Mouse (Mus musculus) telencephalon, adult 2 months (tissue): ENCODE measurements around the gene Fank1.

Source experiments
- DNase-seq: peaks from one replicate; pipeline ENCODE4 v3.0.0-alpha.2; 2011; ENCODE audit warnings: low read depth, low spot score

Fank1 gene

GRCm38 (mm10) chr7:133768027-133768426, 8.6 kb upstream of the Fank1 start:
- no peak for DNase-seq

- peak; percentile 87 for DNase-seq
These were observed 8.1 kb upstream of the Fank1 start for GRCm38 (mm10) chr7:133768517-133768916.

- DNase-seq, result no peak
These were observed 1.5 kb upstream of the Fank1 start for GRCm38 (mm10) chr7:133775179-133775578.

GRCm38 (mm10) chr7:133775796-133776625, 650 bp upstream of the Fank1 start:
- no peak for DNase-seq

- DNase-seq, result no peak
These were observed 4.9 kb downstream of the Fank1 start for GRCm38 (mm10) chr7:133781583-133781982.

- no peak for DNase-seq
These were observed 5.3 kb downstream of the Fank1 start for GRCm38 (mm10) chr7:133781991-133782390.

- no peak for DNase-seq
These were observed 6.2 kb downstream of the Fank1 start, which contains the start of gene Dhx32 for GRCm38 (mm10) chr7:133782717-133783435. TSS of gene Dhx32 (minus strand) at chr7:133782726.

- DNase-seq, result no peak
These were observed 10.9 kb downstream of the Fank1 start for GRCm38 (mm10) chr7:133787571-133787970.

- DNase-seq, result no peak
These were observed 11.5 kb downstream of the Fank1 start for GRCm38 (mm10) chr7:133788147-133788546.

- no peak for DNase-seq
These were observed 13.5 kb downstream of the Fank1 start for GRCm38 (mm10) chr7:133790171-133790570.

- DNase-seq, result no peak
These were observed 14.1 kb downstream of the Fank1 start for GRCm38 (mm10) chr7:133790608-133791229.

- DNase-seq, result no peak
These were observed 16.1 kb downstream of the Fank1 start for GRCm38 (mm10) chr7:133792771-133793170.

GRCm38 (mm10) chr7:133793248-133794131, 16.8 kb downstream of the Fank1 start:
- no peak for DNase-seq

GRCm38 (mm10) chr7:133794720-133795119, 18.1 kb downstream of the Fank1 start:
- no peak for DNase-seq

GRCm38 (mm10) chr7:133799928-133800327, 23.3 kb downstream of the Fank1 start:
- no peak for DNase-seq

- DNase-seq, result no peak
These were observed 25.2 kb downstream of the Fank1 start for GRCm38 (mm10) chr7:133801823-133802222.

- DNase-seq, result peak; percentile 26
These were observed 29.0 kb downstream of the Fank1 start for GRCm38 (mm10) chr7:133805614-133806175.

GRCm38 (mm10) chr7:133812927-133813326, 36.3 kb downstream of the Fank1 start:
- DNase-seq, result no peak

GRCm38 (mm10) chr7:133813331-133813730, 36.7 kb downstream of the Fank1 start:
- DNase-seq, result peak; percentile 45

GRCm38 (mm10) chr7:133823751-133824150, 47.1 kb downstream of the Fank1 start:
- no peak for DNase-seq

- DNase-seq, result no peak
These were observed 47.9 kb downstream of the Fank1 start for GRCm38 (mm10) chr7:133824579-133824978.
